Mouse (Mus musculus) Patski (cell line): ENCODE results near the gene Gcsam. TPM values are rescaled to one million over a fixed set of nuclear protein-coding genes. Genes with fewer than 3 reads are reported as not detected.
A peak's percentile ranks its signal among the peaks of the same experiment; 100 is the strongest.

Experiments
- ATAC-seq: fragments of 100-300 bp; one replicate; pipeline ENCODE4 v1.8.0; 2021
- CTCF ChIA-PET: fragments of 350-600 bp; sonication (Branson Sonifier 250); formaldehyde crosslinking; loops from one replicate; lab custom pipeline; 2022; ENCODE audit warnings: inconsistent platforms; lab: Charles Lee
- POLR2A ChIA-PET: fragments of 350-600 bp; sonication (Branson Sonifier 250); formaldehyde crosslinking; loops from one replicate; lab custom pipeline; 2022; ENCODE audit warnings: antibody characterized with exemption, inconsistent platforms; lab: Charles Lee
- DNase-seq: peaks from one replicate; pipeline ENCODE4 v3.0.0-alpha.2; 2011; ENCODE audit warnings: low read depth, low spot score
- H3K27me3 ChIP-seq: fragments of 371-371 bp; one replicate; pipeline ENCODE4 v1.5.1; 2021
- CTCF ChIP-seq: fragments of 100-300 bp; IDR thresholded peaks from one replicate; pipeline ENCODE4 v1.5.1; 2021
- in situ Hi-C: fragments of 300-500 bp; cut with MboI; formaldehyde crosslinking; loops from 3 replicates; pipeline ENCODE4 v1.11.1; 2018; ENCODE audit warnings: low pct_unique_long_range_greater_than_20kb, mixed read lengths
- polyA plus RNA-seq: library from polyadenylated mRNA; unstranded; gene quantifications from one replicate; pipeline ENCODE4 v1.2.3, GENCODE M21; 2021

Gcsam gene
- not detected for polyA plus RNA-seq

DNA sequence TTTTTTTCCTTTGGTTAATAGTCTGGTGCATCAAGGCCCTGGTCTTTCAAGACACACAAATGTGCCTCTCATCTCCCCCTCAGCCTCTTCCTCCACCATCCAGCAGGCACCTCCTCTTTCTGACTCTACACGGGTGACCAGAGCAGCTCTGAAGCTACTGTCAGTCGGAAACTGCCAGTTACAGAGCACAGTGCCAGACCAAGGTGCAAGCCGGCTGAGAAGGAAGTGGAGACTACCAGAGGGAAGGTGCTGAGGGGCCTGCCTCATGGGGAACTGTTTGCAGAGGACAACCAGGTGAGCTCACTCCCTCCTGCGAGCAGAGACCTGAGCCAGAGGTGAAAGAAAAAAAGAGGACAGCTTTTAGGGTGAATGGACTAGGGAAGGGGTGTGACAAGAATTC is at the start of gene Gcsam:
Gcsam (plus strand) TSS at position 114 of the 400 bp plus-strand sequence.
- POLR2A ChIA-PET: no interaction called here
- ATAC-seq: no peak
- in situ Hi-C loops: no loop called here
- H3K27me3 ChIP-seq: peaks cover 6% of the 10 kb centered on the region
- no peak for DNase-seq
- CTCF ChIA-PET: interaction anchor here (1.5 kb wide), 1 partner anchor 8 kb away, joined by 4 read pairs; no protein-coding TSS in a partner anchor
- TF ChIP-seq CTCF: no peak

DNA sequence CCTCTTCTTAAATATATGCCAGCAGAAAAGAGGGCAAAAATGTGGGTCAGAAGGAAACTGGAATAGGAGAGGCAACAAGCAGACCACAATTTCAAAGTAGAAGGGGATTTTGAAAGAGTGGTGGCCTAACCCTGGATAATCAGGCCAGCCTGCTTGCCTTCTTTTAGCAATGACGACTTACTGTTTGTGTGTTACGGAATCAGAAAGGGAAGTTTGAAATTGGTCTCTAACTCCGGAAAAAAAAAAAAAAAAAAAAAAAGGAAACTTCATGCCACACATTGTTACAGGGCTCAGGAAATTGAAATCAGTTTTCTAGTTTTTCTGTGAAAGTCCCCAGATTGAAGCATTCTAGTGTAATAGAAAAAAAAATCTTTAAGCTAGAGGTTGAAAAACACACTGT is 48.4 kb upstream of the Gcsam start:
- ChIA-PET POLR2A (no interaction called here), CTCF (no interaction called here)
- no peak for TF ChIP-seq CTCF
- peaks cover 18% of the 10 kb centered on the region for H3K27me3 ChIP-seq
- DNase-seq (no peak), ATAC-seq (no peak)
- in situ Hi-C loops: no loop called here

- ATAC-seq (no peak), DNase-seq (no peak)
- in situ Hi-C loops: no loop called here
- POLR2A ChIA-PET: no interaction called here
- peaks cover 10% of the 10 kb centered on the region for H3K27me3 ChIP-seq
- TF ChIP-seq CTCF: no peak
- CTCF ChIA-PET: no interaction called here
Measured at GRCm38 (mm10) chr16:45572307-45572706, 37.9 kb upstream of the Gcsam start.

DNA sequence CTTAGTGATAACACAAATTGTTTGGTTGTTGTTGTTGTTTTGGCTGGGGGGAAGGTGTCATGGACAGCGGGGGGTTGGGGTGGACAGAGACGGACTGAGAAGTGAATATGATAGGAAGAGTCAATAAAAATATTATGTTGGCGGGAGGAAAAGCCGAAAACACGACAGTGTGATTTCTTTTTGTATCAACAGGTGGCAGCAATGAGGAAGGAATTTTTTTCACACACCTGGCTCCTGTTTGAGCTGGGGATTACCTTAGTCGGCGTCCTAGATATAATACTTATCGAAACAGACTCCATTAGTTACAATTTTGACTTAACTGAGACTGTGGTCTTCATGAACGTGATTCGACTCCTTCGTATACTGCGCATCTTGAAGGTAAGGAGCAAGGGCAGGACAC is 30.3 kb upstream of the Gcsam start:
- ChIA-PET CTCF (no interaction called here), POLR2A (no interaction called here)
- H3K27me3 ChIP-seq: peaks cover 23% of the 10 kb centered on the region
- DNase-seq: no peak
- TF ChIP-seq CTCF: peak; percentile 23
- ATAC-seq: no peak
- in situ Hi-C loops: no loop called here

DNA sequence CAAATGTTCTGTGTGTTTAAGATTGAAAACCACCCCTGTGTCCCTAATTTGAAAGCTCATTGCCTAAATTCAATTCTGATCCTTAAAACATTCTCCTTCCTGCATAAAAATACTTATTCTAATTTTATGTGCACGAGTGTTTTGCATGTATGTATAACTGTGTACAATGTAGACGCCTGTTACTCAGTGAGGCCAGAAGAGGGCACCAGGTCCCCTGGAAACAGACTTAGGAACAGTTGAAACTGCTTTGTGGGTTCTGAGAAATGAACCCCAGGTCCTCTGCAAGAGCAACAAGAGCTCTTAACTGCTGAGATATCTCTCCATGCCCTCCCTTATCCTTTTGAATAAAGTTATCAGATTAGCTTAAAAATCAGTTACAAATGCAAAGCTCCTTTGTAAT is 27.7 kb upstream of the Gcsam start:
- in situ Hi-C loops: no loop called here
- CTCF ChIA-PET: interaction anchor here (0.6 to 1.4 kb wide), 4 partner anchors 14 to 609 kb away, joined by 3 read pairs; no protein-coding TSS in a partner anchor
- peaks cover 36% of the 10 kb centered on the region for H3K27me3 ChIP-seq
- no peak for ATAC-seq
- peak; percentile 51 for TF ChIP-seq CTCF
- no peak for DNase-seq
- POLR2A ChIA-PET: no interaction called here

DNA sequence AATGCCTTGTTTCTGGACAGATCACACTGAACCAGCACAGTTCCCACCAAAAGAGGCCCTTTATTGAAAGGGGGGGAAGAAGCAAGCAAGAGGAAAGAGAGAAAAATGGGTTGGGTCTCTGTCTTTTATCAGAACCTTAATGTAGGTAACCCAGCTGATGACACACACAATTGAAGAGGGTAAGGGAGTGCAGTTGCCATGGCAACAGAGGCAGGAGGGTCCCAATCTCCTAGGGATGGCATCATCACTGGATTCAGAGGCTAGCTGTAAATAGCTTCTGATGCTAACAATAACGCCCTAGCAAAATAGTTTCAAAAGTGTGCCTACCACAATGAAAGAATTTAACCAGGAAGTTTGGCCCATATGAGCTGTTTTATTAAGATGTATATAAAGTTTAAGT is 16.5 kb upstream of the Gcsam start:
- in situ Hi-C loops: no loop called here
- peaks cover 33% of the 10 kb centered on the region for H3K27me3 ChIP-seq
- DNase-seq (no peak), ATAC-seq (no peak)
- ChIA-PET POLR2A (no interaction called here), CTCF (no interaction called here)
- no peak for TF ChIP-seq CTCF

GRCm38 (mm10) chr16:45595494-45595893 is 14.7 kb upstream of the Gcsam start:
- in situ Hi-C loops: no loop called here
- ChIA-PET CTCF (no interaction called here), POLR2A (no interaction called here)
- no peak for TF ChIP-seq CTCF
- DNase-seq (no peak), ATAC-seq (no peak)
- H3K27me3 ChIP-seq: peaks cover 32% of the 10 kb centered on the region

DNA sequence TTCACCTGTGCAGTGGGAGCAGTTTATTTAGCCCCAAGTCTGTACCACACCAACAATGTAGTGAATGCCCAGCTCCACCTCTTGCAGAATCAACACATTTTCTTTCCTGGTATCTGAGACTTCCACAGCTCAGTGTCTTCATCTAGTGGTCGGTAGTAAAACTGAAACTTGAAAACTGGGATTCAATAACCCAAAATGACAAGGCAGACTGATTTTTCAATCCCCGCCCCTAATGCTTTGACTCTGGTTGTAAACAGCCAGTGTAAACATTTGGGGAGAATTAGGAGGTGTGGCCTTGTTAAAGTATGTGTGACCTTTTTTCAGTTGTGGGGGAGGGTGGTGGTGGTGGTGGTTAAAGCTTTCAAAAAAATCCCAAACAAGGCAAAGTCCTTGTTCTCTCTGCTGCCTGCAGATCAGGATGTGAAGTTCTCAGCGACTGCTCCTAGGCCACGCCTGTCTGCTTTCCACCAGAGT is 1.7 kb upstream of the Gcsam start:
- TF ChIP-seq CTCF: peak; percentile 53
- peaks cover 15% of the 10 kb centered on the region for H3K27me3 ChIP-seq
- DNase-seq (no peak), ATAC-seq (peak; percentile 39)
- ChIA-PET CTCF (interaction anchor here (0.8 to 1.4 kb wide), 5 partner anchors 22 to 417 kb away, joined by 3 to 6 read pairs (median 3); no protein-coding TSS in a partner anchor), POLR2A (no interaction called here)
- in situ Hi-C loops: no loop called here

- peak; percentile 54 for TF ChIP-seq CTCF
- peaks cover 9% of the 10 kb centered on the region for H3K27me3 ChIP-seq
- ChIA-PET CTCF (interaction anchor here (1.4 to 1.5 kb wide), 3 partner anchors 9 to 67 kb away, joined by 3 to 6 read pairs (median 4); no protein-coding TSS in a partner anchor), POLR2A (no interaction called here)
- ATAC-seq (no peak), DNase-seq (no peak)
- in situ Hi-C loops: no loop called here
Measured at GRCm38 (mm10) chr16:45609300-45609699, 880 bp upstream of the Gcsam start.

- no peak for ATAC-seq
- no peak for DNase-seq
- in situ Hi-C loops: no loop called here
- POLR2A ChIA-PET: no interaction called here
- TF ChIP-seq CTCF: no peak
- CTCF ChIA-PET: interaction anchor here (1.3 kb wide), 1 partner anchor 8 kb away, joined by 6 read pairs; no protein-coding TSS in a partner anchor
- peaks cover 14% of the 10 kb centered on the region for H3K27me3 ChIP-seq
Measured at GRCm38 (mm10) chr16:45613247-45613646, 3.1 kb downstream of the Gcsam start.

DNA sequence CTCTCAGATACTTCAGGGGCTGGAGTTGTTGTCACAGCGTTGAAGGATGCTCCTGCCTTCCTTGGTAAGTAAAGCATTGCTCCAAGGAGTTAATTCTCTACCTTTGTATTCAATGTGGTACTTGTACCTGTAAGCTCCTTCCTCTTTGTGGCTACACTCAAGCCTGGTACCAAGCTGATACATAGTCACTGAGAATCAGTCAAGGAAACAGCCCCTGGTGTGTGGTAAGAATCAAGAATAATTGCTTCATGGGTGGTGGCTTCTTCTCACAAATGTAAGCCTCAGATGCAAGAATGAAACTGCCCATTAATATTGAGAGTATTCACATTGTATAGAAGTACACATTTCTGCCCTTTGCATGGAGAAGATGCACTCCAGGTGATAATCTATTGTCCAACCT is 5.8 kb downstream of the Gcsam start:
- no peak for TF ChIP-seq CTCF
- ChIA-PET CTCF (interaction anchor here (1.3 to 3.6 kb wide), 3 partner anchors 9 to 423 kb away, joined by 3 to 12 read pairs (median 3); no protein-coding TSS in a partner anchor), POLR2A (no interaction called here)
- no peak for ATAC-seq
- in situ Hi-C loops: no loop called here
- no peak for DNase-seq
- H3K27me3 ChIP-seq: peaks cover 20% of the 10 kb centered on the region
